Mouse (Mus musculus): ENCODE data around the gene Slc6a9. TPM values are rescaled to one million over a fixed set of nuclear protein-coding genes. Genes with fewer than 3 reads are reported as not detected.

Gene Slc6a9
- 12.3 and 13.4 TPM in 2 replicates for polyA plus RNA-seq (2015; fragmentation: Nextera tagmentation; extraction: Ambion mirVana)

GRCm38 (mm10) chr4:117834457-117834844, at the start of gene Slc6a9:
TSS of gene Slc6a9 (plus strand) at chr4:117834506.
- H3K4me3 ChIP-seq (ENCODE audit: low read length): peak within 1 kb of the TSS; percentile 88
- peak within 1 kb of the TSS; percentile 95 for H3K4me2 ChIP-seq (replicated peaks; ENCODE audit: low read depth, low read length)
- no peaks in the 10 kb centered on the region for H3K27me3 ChIP-seq (ENCODE audit: insufficient read depth, low read length)
- 26% methylated on average over 3 of the region's 3 CpGs for WGBS
- H3K36me3 ChIP-seq (ENCODE audit: insufficient read depth, low read length): no peaks in the 10 kb centered on the region
- H3K9ac ChIP-seq (replicated peaks; ENCODE audit: low read length): peak within 1 kb of the TSS; percentile 84
- no peak for ATAC-seq (ENCODE audit: low FRiP score, low TSS enrichment)
- peak within 1 kb of the TSS; percentile 85 for H3K27ac ChIP-seq (ENCODE audit: low read length)
- H3K9me3 ChIP-seq (ENCODE audit: low read length): no peaks in the 10 kb centered on the region
- H3K4me1 ChIP-seq (ENCODE audit: insufficient read depth, low read length): peaks cover 27% of the 10 kb centered on the region

- H3K4me2 ChIP-seq (replicated peaks; ENCODE audit: low read depth, low read length): no peak overlapping the region
- no peaks in the 10 kb centered on the region for H3K36me3 ChIP-seq (ENCODE audit: insufficient read depth, low read length)
- H3K27me3 ChIP-seq (ENCODE audit: insufficient read depth, low read length): no peaks in the 10 kb centered on the region
- H3K9ac ChIP-seq (replicated peaks; ENCODE audit: low read length): no peak overlapping the region
- WGBS: 33% methylated on average over 8 of the region's 8 CpGs
- peak; percentile 81 for ATAC-seq (ENCODE audit: low FRiP score, low TSS enrichment)
- H3K27ac ChIP-seq (ENCODE audit: low read length): no peak overlapping the region
- H3K9me3 ChIP-seq (ENCODE audit: low read length): no peaks in the 10 kb centered on the region
- H3K4me1 ChIP-seq (ENCODE audit: insufficient read depth, low read length): no peaks in the 10 kb centered on the region
- no peak overlapping the region for H3K4me3 ChIP-seq (ENCODE audit: low read length)
Observed at GRCm38 (mm10) chr4:117786963-117787362, 47.3 kb upstream of the Slc6a9 start.

DNA sequence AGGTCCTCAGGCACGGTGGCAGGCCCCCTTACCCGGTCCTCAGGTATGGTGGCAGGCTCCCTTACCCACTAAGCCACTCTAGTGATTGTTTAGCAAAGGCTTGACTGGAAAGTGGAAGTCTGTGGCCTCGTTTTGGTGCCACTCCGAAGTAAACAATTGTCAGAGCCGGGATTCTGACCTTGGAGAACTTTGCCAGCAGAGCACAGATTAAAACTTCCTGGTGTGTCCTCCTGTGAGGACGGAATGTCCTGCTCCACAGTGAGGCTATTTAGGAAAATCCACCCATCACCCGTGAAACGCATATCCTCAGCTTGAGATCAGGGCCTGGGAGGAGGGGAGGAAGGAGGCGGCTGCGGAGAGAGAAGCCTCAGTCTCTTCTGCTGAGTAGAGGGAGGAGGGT, 46.0 kb upstream of the Slc6a9 start:
- H3K27me3 ChIP-seq (ENCODE audit: insufficient read depth, low read length): no peaks in the 10 kb centered on the region
- no peak overlapping the region for H3K4me2 ChIP-seq (replicated peaks; ENCODE audit: low read depth, low read length)
- H3K4me1 ChIP-seq (ENCODE audit: insufficient read depth, low read length): no peaks in the 10 kb centered on the region
- H3K9me3 ChIP-seq (ENCODE audit: low read length): no peaks in the 10 kb centered on the region
- no peaks in the 10 kb centered on the region for H3K36me3 ChIP-seq (ENCODE audit: insufficient read depth, low read length)
- no peak overlapping the region for H3K27ac ChIP-seq (ENCODE audit: low read length)
- 62% methylated on average over 10 of the region's 10 CpGs for WGBS
- no peak for ATAC-seq (ENCODE audit: low FRiP score, low TSS enrichment)
- H3K4me3 ChIP-seq (ENCODE audit: low read length): no peak overlapping the region
- H3K9ac ChIP-seq (replicated peaks; ENCODE audit: low read length): no peak overlapping the region

DNA sequence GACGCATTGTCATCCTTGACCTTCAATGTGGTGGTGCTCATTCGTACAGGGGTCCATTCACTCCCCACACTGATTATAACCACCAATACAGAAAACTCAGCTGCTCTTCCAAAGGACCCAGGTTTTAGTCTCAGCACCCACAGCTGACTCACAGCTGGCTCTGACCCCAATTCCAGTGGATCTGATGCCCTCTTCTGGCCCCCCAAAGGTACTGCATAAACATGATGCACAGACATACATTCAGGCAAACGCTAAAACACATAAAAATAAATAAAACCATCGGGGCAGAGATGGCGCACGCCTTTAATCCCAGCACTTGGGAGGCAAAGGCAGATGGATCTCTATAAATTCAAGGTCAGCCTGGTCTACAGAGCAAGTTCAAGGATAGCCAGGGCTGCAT, 34.4 kb upstream of the Slc6a9 start:
- Histone ChIP-seq H3K27me3 (ENCODE audit: insufficient read depth, low read length) (no peaks in the 10 kb centered on the region), H3K36me3 (ENCODE audit: insufficient read depth, low read length) (no peaks in the 10 kb centered on the region), H3K9me3 (ENCODE audit: low read length) (no peaks in the 10 kb centered on the region), H3K4me1 (ENCODE audit: insufficient read depth, low read length) (no peaks in the 10 kb centered on the region), H3K4me2 (replicated peaks; ENCODE audit: low read depth, low read length) (no peak overlapping the region), H3K4me3 (ENCODE audit: low read length) (no peak overlapping the region), H3K9ac (replicated peaks; ENCODE audit: low read length) (no peak overlapping the region), H3K27ac (ENCODE audit: low read length) (no peak overlapping the region)
- ATAC-seq (ENCODE audit: low FRiP score, low TSS enrichment): no peak
- WGBS: 83% methylated on average over 6 of the region's 6 CpGs

DNA sequence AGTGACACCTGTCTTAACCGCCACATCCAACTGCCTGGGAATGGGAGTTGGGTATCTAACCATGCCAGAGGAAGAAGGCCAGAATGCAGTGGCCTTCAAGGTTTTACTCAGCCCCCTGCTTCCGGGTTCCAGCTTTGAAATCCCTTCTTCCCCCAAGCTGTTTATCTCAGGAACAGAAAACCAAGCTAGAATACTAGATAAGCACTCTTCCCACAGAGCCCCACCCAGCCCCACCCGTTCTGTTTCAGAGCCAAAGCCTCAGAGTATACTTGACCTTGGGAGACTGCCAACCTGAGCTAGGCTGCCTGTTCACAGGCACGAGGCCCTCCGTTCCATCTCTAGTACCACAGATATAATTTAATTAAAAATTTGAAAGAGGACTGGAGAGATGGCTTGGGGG, 27.3 kb upstream of the Slc6a9 start:
- no peak overlapping the region for H3K4me2 ChIP-seq (replicated peaks; ENCODE audit: low read depth, low read length)
- no peaks in the 10 kb centered on the region for H3K27me3 ChIP-seq (ENCODE audit: insufficient read depth, low read length)
- H3K9me3 ChIP-seq (ENCODE audit: low read length): no peaks in the 10 kb centered on the region
- no peaks in the 10 kb centered on the region for H3K36me3 ChIP-seq (ENCODE audit: insufficient read depth, low read length)
- no peak overlapping the region for H3K27ac ChIP-seq (ENCODE audit: low read length)
- WGBS: 76% methylated on average over 5 of the region's 5 CpGs
- no peaks in the 10 kb centered on the region for H3K4me1 ChIP-seq (ENCODE audit: insufficient read depth, low read length)
- H3K9ac ChIP-seq (replicated peaks; ENCODE audit: low read length): no peak overlapping the region
- ATAC-seq (ENCODE audit: low FRiP score, low TSS enrichment): no peak
- no peak overlapping the region for H3K4me3 ChIP-seq (ENCODE audit: low read length)

GRCm38 (mm10) chr4:117810933-117811332, 23.4 kb upstream of the Slc6a9 start:
- Histone ChIP-seq H3K4me3 (ENCODE audit: low read length) (no peak overlapping the region), H3K27me3 (ENCODE audit: insufficient read depth, low read length) (no peaks in the 10 kb centered on the region), H3K27ac (ENCODE audit: low read length) (no peak overlapping the region), H3K4me1 (ENCODE audit: insufficient read depth, low read length) (no peaks in the 10 kb centered on the region), H3K9me3 (ENCODE audit: low read length) (peaks cover 5% of the 10 kb centered on the region; the same call in 1 of the 2 replicates), H3K36me3 (ENCODE audit: insufficient read depth, low read length) (no peaks in the 10 kb centered on the region), H3K4me2 (replicated peaks; ENCODE audit: low read depth, low read length) (no peak overlapping the region), H3K9ac (replicated peaks; ENCODE audit: low read length) (no peak overlapping the region)
- WGBS: 48% methylated on average over 2 of the region's 2 CpGs
- no peak for ATAC-seq (ENCODE audit: low FRiP score, low TSS enrichment)

DNA sequence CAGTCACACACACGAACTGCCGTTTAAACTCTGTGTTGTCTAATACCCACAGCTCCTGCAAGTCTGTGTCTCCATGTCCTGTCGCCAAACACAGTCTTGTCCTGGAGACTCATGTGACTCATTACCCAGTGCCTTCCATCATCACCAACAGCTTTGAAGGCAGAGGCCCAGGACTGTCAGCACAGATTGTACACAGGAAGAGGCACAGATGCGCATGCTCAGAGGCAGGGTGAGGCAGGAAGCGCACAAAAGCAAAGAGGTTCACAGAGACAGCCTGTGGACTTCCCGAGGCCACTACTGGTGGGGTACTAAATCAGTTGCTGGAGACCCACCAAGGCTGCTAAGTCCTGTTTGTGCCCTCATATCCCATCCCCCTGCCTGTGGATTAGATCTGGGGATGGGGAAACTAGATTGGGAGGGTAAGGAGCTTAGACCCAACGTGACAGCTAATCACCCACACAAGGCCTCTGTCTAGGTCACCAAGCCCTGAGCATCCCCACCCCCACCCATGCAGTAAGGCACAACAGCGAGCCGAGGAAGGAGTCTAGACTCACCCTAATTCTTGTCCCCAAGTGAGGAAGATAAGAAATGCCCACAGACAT, 20.6 kb upstream of the Slc6a9 start:
- no peaks in the 10 kb centered on the region for H3K27me3 ChIP-seq (ENCODE audit: insufficient read depth, low read length)
- WGBS: 60% methylated on average over 9 of the region's 9 CpGs
- ATAC-seq (ENCODE audit: low FRiP score, low TSS enrichment): no peak

GRCm38 (mm10) chr4:117814333-117814732, 20.0 kb upstream of the Slc6a9 start:
- Histone ChIP-seq H3K4me3 (ENCODE audit: low read length) (no peak overlapping the region), H3K4me2 (replicated peaks; ENCODE audit: low read depth, low read length) (no peak overlapping the region), H3K36me3 (ENCODE audit: insufficient read depth, low read length) (no peaks in the 10 kb centered on the region), H3K27ac (ENCODE audit: low read length) (no peak overlapping the region), H3K9ac (replicated peaks; ENCODE audit: low read length) (no peak overlapping the region), H3K9me3 (ENCODE audit: low read length) (peaks cover 10% of the 10 kb centered on the region; the same call in 1 of the 2 replicates), H3K27me3 (ENCODE audit: insufficient read depth, low read length) (no peaks in the 10 kb centered on the region), H3K4me1 (ENCODE audit: insufficient read depth, low read length) (no peaks in the 10 kb centered on the region)
- ATAC-seq (ENCODE audit: low FRiP score, low TSS enrichment): no peak
- WGBS: 28% methylated on average over 4 of the region's 4 CpGs

More for the DNA sequence above, 20.6 kb upstream of the Slc6a9 start:
- Histone ChIP-seq H3K4me2 (replicated peaks; ENCODE audit: low read depth, low read length) (no peak overlapping the region), H3K9ac (replicated peaks; ENCODE audit: low read length) (no peak overlapping the region), H3K4me3 (ENCODE audit: low read length) (no peak overlapping the region), H3K36me3 (ENCODE audit: insufficient read depth, low read length) (no peaks in the 10 kb centered on the region), H3K9me3 (ENCODE audit: low read length) (peaks cover 10% of the 10 kb centered on the region; the same call in 1 of the 2 replicates), H3K4me1 (ENCODE audit: insufficient read depth, low read length) (no peaks in the 10 kb centered on the region), H3K27ac (ENCODE audit: low read length) (no peak overlapping the region)

DNA sequence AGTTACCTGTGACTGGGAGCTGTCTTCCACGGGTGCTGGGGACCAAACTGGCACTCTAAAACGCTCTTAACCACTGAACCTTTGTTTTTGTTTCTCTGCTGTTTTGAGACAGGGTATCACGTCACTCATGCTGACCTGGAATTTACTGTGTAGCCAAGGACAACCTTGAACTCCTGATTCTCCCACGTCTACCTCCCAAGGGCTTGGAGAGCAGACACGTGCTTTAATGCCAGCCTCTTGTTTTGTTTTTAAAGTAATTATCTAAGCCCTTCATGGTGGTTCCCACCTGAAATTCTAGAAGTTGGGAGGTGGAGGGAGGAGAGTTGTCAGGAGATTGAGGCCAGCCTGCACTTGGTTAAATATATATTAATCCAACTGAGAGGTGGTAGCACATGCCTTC, 17.5 kb upstream of the Slc6a9 start:
- no peak overlapping the region for H3K27ac ChIP-seq (ENCODE audit: low read length)
- ATAC-seq (ENCODE audit: low FRiP score, low TSS enrichment): no peak

DNA sequence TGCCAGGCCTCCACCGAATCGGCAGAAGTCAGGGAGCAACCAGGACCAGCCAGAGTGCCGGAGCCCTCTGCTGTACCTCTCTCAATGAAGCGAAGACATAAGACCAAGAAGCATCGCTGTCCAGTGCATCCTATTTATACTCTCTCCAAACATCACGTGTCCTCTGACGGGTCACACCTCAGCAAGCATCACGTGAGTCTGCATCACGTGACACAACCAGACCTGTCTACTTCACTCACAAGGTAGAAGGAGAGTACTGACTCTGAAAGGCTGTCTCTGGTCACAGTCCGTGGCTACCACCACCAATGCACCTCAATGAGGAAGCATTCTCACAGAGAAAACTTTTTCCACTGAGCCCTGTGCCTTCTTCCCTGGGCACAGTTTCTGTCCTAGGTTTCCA, 16.3 kb upstream of the Slc6a9 start:
- whole genome bisulfite sequencing: 94% methylated on average over 10 of the region's 10 CpGs

More for the DNA sequence above, 17.5 kb upstream of the Slc6a9 start:
- peaks cover 10% of the 10 kb centered on the region; the same call in 1 of the 2 replicates for H3K9me3 ChIP-seq (ENCODE audit: low read length)
- H3K27me3 ChIP-seq (ENCODE audit: insufficient read depth, low read length): no peaks in the 10 kb centered on the region
- WGBS: 38% methylated on average over 5 of the region's 5 CpGs
- H3K4me3 ChIP-seq (ENCODE audit: low read length): no peak overlapping the region
- no peak overlapping the region for H3K9ac ChIP-seq (replicated peaks; ENCODE audit: low read length)
- H3K4me1 ChIP-seq (ENCODE audit: insufficient read depth, low read length): no peaks in the 10 kb centered on the region
- no peak overlapping the region for H3K4me2 ChIP-seq (replicated peaks; ENCODE audit: low read depth, low read length)
- no peaks in the 10 kb centered on the region for H3K36me3 ChIP-seq (ENCODE audit: insufficient read depth, low read length)

More for the DNA sequence above, 16.3 kb upstream of the Slc6a9 start:
- peaks cover 10% of the 10 kb centered on the region; the same call in 1 of the 2 replicates for H3K9me3 ChIP-seq (ENCODE audit: low read length)
- H3K4me2 ChIP-seq (replicated peaks; ENCODE audit: low read depth, low read length): no peak overlapping the region
- no peak overlapping the region for H3K9ac ChIP-seq (replicated peaks; ENCODE audit: low read length)
- no peaks in the 10 kb centered on the region for H3K36me3 ChIP-seq (ENCODE audit: insufficient read depth, low read length)
- H3K27ac ChIP-seq (ENCODE audit: low read length): no peak overlapping the region
- no peak overlapping the region for H3K4me3 ChIP-seq (ENCODE audit: low read length)
- no peaks in the 10 kb centered on the region for H3K27me3 ChIP-seq (ENCODE audit: insufficient read depth, low read length)
- ATAC-seq (ENCODE audit: low FRiP score, low TSS enrichment): no peak
- no peaks in the 10 kb centered on the region for H3K4me1 ChIP-seq (ENCODE audit: insufficient read depth, low read length)
